Mouse (Mus musculus) urinary bladder, postnatal 0 days (tissue): ENCODE measurements around the gene Tent2. TPM values are rescaled to one million over a fixed set of nuclear protein-coding genes. Genes with fewer than 3 reads are reported as not detected.

ENCODE experiments used
- polyA plus RNA-seq: library from polyadenylated mRNA; unstranded; fragments of >200 nt; fragmentation: Nextera tagmentation; extraction: Ambion mirVana; gene quantifications from 2 replicates; pipeline ENCODE4 v1.2.1, GENCODE M21; 2015

Gene Tent2
- 33.8 and 35.9 TPM in 2 replicates for polyA plus RNA-seq

GRCm38 (mm10) chr13:93191831-93192645 is at the start of gene Tent2:
TSS of gene Tent2 (minus strand) at chr13:93192385.

GRCm38 (mm10) chr13:93144336-93145167 is 47.6 kb downstream of the Tent2 start, which contains the start of gene Cmya5:
TSS of gene Cmya5 (minus strand) at chr13:93144724.

Other genes starting within 250 kb of the Tent2 start
- gene Cmya5, start 47.7 kb downstream of the Tent2 start, polyA plus RNA-seq, result 0.14 and 0.15 TPM in 2 replicates
- 3.2 and 3.4 TPM in 2 replicates for gene Homer1, start 107.2 kb upstream of the Tent2 start, polyA plus RNA-seq